Mouse (Mus musculus): ENCODE data around the gene Myo1g. TPM values are rescaled to one million over a fixed set of nuclear protein-coding genes. Genes with fewer than 3 reads are reported as not detected.

Gene Myo1g
- polyA plus RNA-seq, 1 experiment from 2014 or later = 1.2 TPM

DNA sequence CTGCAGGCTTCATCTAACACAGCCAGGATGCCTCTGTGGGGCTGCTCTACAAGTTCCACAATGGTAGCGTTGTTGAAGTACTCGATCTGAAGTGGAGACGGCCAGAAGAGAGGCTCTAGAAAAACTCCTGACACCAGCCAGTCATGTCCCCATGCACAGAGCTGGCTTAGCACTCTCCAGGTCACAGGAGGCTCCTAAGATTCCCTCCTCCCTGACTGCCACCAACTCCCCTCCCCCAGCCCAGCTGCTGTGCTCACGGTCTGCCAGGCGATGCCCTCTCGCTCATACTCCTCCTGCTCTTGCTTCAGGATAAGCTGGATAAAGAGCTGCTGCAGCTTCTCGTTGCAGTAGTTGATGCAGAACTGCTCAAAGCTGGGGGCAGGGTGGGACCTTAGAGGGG lies 5.9 kb downstream of the Myo1g start:
- 28% methylated on average over 7 of the region's 7 CpGs for WGBS
- H3K4me2 ChIP-seq = no peak overlapping the region
- no peaks in the 10 kb centered on the region; the same call in 1 of the 2 replicates for H3K4me1 ChIP-seq (replicated peaks)
- no peaks in the 10 kb centered on the region for H3K27me3 ChIP-seq
- H3K4me3 ChIP-seq = no peak overlapping the region
- no peak for ATAC-seq (replicated peaks; ENCODE audit: insufficient number of reproducible peaks, insufficient read depth, low FRiP score, low read depth)
- no peaks in the 10 kb centered on the region for H3K9me3 ChIP-seq (replicated peaks)
- H3K9ac ChIP-seq = no peak overlapping the region
- H3K36me3 ChIP-seq = no peaks in the 10 kb centered on the region
- no peak overlapping the region for H3K27ac ChIP-seq

DNA sequence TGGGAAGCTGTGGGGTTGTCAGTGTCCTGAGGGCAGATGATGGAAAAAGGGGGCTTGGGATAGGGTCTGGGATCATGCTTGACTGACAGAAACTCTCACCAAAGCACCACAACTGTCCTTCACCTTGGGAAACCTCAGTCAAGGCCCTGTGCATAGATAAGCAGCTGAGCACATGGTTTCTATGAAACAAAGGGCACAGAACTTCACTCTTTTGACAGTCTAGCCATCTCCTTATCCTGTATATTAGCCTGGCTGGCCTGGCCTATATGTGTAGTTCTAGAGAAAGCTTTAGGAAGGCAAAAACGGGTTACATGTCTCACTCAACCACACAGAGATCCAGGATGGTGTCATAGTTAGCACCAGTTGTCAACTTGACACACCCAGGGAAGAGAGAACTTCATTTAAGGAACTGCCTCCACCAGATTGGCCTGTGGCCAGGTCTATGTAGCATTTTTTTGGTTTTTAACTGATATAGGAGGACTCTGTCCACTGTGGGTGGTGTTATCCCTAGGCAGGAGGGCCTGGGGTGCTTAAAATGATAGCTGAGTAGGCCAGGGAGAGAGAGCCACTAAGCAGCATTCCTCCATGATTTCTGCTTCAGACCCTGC lies 12.4 kb downstream of the Myo1g start:
- Histone ChIP-seq H3K4me1 (replicated peaks) (no peaks in the 10 kb centered on the region), H3K4me3 (no peak overlapping the region), H3K9me3 (replicated peaks) (no peaks in the 10 kb centered on the region), H3K9ac (no peak overlapping the region), H3K27ac (no peak overlapping the region), H3K36me3 (no peaks in the 10 kb centered on the region), H3K4me2 (no peak overlapping the region), H3K27me3 (no peaks in the 10 kb centered on the region)
- WGBS = 52% methylated on average over 1 of the region's 1 CpGs
- no peak for ATAC-seq (replicated peaks; ENCODE audit: insufficient number of reproducible peaks, insufficient read depth, low FRiP score, low read depth)

DNA sequence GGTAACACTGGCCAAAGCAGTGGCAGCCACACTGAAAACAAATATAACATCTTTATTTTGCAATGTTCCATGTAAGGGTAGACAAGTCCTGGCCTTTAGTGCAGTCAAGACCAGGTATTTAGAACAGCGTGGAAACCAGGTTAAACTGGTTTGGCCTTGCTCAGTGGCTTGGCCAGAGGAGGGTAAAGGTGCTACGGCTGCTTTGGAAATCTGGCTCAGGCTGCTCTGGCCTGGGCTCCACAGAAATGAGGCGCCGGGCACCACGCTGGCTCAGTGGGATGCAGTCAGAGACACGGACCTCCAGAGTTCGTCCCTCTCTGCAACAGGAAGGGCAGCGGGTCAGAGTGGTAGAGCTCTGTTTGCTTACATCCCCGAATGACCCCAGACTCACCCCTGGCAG lies 14.2 kb downstream of the Myo1g start:
- no peak overlapping the region for H3K27ac ChIP-seq
- WGBS = 73% methylated on average over 9 of the region's 9 CpGs
- H3K4me1 ChIP-seq (replicated peaks) = no peaks in the 10 kb centered on the region
- H3K9ac ChIP-seq = no peak overlapping the region
- no peaks in the 10 kb centered on the region for H3K36me3 ChIP-seq
- no peaks in the 10 kb centered on the region for H3K9me3 ChIP-seq (replicated peaks)
- no peak overlapping the region for H3K4me2 ChIP-seq
- no peak overlapping the region for H3K4me3 ChIP-seq
- ATAC-seq (replicated peaks; ENCODE audit: insufficient number of reproducible peaks, insufficient read depth, low FRiP score, low read depth) = no peak
- no peaks in the 10 kb centered on the region for H3K27me3 ChIP-seq

DNA sequence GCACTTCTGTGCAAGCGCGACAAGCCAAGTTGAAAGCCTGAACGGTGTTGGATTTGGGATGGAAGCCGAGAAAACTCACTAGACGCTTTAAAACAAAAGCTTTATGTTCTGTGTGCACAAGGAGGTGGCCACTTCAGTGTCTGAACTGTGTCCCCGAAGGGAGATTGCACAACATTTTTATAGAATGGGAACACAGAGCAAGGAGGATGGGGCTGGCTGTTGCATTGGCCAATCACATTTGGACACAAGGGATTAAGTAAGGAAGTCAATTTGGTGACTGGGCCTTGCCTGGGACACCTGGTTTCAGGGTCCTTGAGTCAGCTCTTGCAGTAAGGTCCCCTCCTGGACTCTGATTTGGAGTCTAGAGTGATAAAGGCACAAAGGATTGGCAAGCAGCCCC lies 16.1 kb downstream of the Myo1g start:
- no peak overlapping the region for H3K27ac ChIP-seq
- H3K27me3 ChIP-seq = no peaks in the 10 kb centered on the region
- H3K9me3 ChIP-seq (replicated peaks) = no peaks in the 10 kb centered on the region
- no peaks in the 10 kb centered on the region for H3K36me3 ChIP-seq
- H3K9ac ChIP-seq = no peak overlapping the region
- WGBS = 78% methylated on average over 6 of the region's 6 CpGs
- H3K4me2 ChIP-seq = no peak overlapping the region
- H3K4me1 ChIP-seq (replicated peaks) = no peaks in the 10 kb centered on the region
- no peak for ATAC-seq (replicated peaks; ENCODE audit: insufficient number of reproducible peaks, insufficient read depth, low FRiP score, low read depth)
- H3K4me3 ChIP-seq = no peak overlapping the region

DNA sequence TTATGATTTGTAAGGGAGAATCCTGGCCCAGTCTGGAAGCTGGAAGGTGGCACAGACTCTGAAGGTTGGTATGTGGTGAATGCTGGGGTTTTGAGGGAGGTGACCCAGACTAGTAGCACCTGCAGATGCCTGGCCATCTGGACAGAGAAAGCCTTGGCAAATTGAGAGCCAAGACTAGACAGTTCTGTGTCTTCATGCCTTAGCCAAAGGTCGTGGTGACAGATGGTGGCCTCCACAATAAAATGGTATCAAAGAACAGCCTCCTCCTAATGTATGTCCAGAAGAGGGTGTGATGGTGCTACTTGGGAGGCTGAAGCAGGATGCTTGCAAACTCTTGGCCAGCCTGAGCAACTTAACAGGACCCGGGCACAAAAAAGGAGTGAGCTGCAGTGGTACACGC lies 16.5 kb downstream of the Myo1g start:
- H3K27ac ChIP-seq = no peak overlapping the region
- 70% methylated on average over 3 of the region's 3 CpGs for WGBS

DNA sequence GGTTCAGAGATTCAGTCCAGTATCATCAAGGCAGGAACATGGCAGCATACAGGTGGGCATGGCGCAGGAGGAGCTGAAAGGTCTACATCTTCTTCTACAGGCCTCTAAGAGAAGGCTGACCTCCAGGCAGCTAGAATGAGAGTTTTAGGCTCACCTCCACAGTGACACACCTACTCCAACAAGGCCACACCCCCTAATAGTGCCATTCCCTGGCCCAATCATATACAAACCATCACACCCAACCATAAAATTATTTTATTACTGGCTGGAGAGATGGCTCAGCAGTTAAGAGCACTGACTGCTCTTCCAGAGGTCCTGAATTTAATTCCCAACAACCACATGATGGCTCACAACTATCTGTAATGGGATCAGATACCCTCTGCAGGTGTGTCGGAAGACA lies 18.3 kb downstream of the Myo1g start:
- no peak for ATAC-seq (replicated peaks; ENCODE audit: insufficient number of reproducible peaks, insufficient read depth, low FRiP score, low read depth)
- Histone ChIP-seq H3K9me3 (replicated peaks) (no peaks in the 10 kb centered on the region), H3K4me3 (no peak overlapping the region), H3K4me2 (no peak overlapping the region), H3K27ac (no peak overlapping the region), H3K27me3 (no peaks in the 10 kb centered on the region), H3K4me1 (replicated peaks) (no peaks in the 10 kb centered on the region), H3K9ac (no peak overlapping the region), H3K36me3 (no peaks in the 10 kb centered on the region)
- WGBS = 82% methylated on average over 2 of the region's 2 CpGs

More for the DNA sequence above, 16.5 kb downstream of the Myo1g start:
- Histone ChIP-seq H3K27me3 (no peaks in the 10 kb centered on the region), H3K4me1 (replicated peaks) (no peaks in the 10 kb centered on the region), H3K4me2 (no peak overlapping the region), H3K9ac (no peak overlapping the region), H3K36me3 (no peaks in the 10 kb centered on the region), H3K4me3 (no peak overlapping the region), H3K9me3 (replicated peaks) (no peaks in the 10 kb centered on the region)
- ATAC-seq (replicated peaks; ENCODE audit: insufficient number of reproducible peaks, insufficient read depth, low FRiP score, low read depth) = no peak

DNA sequence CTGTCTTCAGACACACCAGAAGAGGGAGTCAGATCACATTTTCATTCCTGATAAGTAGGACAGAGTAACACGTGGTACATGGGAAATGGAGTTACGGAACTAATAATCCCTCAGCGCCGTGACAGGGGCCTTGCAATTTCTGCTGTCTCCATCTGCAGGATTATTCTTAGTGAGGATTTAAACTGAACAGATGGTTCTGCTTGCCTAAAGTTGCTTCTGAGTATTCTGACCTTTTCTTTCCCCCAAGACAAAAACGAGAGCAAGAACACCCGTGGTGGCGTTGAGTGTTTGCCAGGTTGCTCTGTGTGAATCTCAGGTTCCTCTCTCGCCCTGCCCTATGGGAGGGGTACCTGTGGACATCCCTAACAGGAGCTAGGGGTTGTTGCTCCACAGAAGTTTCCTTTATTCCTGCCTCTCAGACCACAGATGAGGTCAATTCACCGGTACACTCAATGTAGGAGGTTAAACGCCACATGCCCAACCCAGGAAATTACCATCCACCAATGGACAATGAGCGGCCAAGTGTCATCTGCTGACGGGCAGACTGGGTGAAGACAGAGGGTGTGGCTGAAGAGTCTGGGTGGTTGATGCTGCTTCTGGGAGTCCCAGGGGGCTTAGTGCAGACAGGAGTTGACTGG lies 23.3 kb downstream of the Myo1g start:
- no peak overlapping the region for H3K9ac ChIP-seq
- ATAC-seq (replicated peaks; ENCODE audit: insufficient number of reproducible peaks, insufficient read depth, low FRiP score, low read depth) = no peak
- H3K9me3 ChIP-seq (replicated peaks) = no peaks in the 10 kb centered on the region
- no peaks in the 10 kb centered on the region for H3K4me1 ChIP-seq (replicated peaks)
- WGBS = 74% methylated on average over 12 of the region's 12 CpGs
- no peak overlapping the region for H3K4me3 ChIP-seq
- no peak overlapping the region for H3K27ac ChIP-seq
- no peaks in the 10 kb centered on the region for H3K36me3 ChIP-seq
- H3K27me3 ChIP-seq = no peaks in the 10 kb centered on the region
- H3K4me2 ChIP-seq = no peak overlapping the region

DNA sequence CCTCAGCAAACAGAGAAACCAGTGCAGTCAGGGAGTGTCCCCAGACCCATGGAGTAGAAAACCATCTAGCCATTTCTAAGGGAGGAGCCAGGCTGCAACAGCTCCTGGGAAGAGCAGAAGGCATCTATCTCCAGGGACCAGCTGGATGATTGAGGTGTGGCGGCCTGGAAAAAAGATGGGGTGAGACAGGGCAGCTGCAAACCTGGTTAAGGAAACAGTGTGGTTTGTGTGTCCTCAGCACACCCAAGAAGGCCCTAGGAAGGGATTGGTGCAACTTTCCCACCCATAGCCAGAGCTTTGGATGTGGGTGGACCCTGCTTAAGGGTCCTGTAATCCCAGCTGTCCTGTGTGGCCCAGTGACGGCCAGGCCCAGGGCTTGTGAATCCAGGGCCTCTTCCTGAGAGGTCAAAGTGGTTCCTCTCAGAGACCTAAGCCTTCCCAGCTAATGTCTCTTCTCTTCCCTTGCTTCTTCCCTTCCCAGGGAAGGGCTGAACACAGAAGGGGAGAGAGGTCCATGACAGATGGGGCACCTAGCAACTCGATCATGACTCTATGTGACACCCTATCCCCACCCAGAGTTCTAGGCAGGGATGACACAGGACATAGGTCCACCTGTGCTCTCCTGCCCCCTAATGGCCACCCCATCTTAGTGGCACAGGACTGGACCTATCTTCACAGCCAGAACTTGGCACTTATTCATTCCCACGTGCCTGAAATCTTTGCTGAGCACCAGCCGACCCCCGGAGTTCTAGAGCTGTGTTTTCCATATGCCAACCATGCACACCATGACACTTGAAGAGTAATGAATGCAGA lies 30.9 kb downstream of the Myo1g start:
- Histone ChIP-seq H3K9ac (no peak overlapping the region), H3K9me3 (replicated peaks) (no peaks in the 10 kb centered on the region), H3K36me3 (no peaks in the 10 kb centered on the region), H3K4me2 (no peak overlapping the region), H3K4me1 (replicated peaks) (0 out of 2 replicates have a peak, but pooled peaks cover 8% of the 10 kb centered on the region), H3K27me3 (no peaks in the 10 kb centered on the region), H3K4me3 (no peak overlapping the region), H3K27ac (no peak overlapping the region)
- no peak for ATAC-seq (replicated peaks; ENCODE audit: insufficient number of reproducible peaks, insufficient read depth, low FRiP score, low read depth)
- WGBS = 43% methylated on average over 6 of the region's 6 CpGs

DNA sequence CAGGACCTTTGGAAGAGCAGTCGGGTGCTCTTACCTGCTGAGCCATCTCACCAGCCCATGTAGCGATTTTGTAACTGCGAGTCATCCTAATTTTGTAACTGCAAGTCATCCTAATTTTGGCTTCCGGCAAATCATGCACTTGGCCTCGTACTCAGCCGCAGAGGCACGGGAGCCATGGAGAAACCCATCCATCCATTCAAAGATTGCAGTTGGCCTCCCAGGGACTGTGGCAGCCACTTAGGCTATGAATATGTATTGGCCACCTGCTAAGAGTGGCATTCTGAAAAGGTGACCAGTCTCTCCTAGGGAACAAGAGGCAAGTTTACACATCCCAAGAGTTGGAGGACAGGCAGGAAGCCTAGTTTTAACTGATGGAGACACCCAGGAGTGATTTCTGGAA lies 31.5 kb downstream of the Myo1g start:
- H3K9ac ChIP-seq = no peak overlapping the region
- no peaks in the 10 kb centered on the region for H3K27me3 ChIP-seq
- no peak for ATAC-seq (replicated peaks; ENCODE audit: insufficient number of reproducible peaks, insufficient read depth, low FRiP score, low read depth)
- WGBS = 86% methylated on average over 7 of the region's 7 CpGs
- H3K4me1 ChIP-seq (replicated peaks) = 0 out of 2 replicates have a peak, but pooled peaks cover 8% of the 10 kb centered on the region
- no peak overlapping the region for H3K27ac ChIP-seq
- H3K4me3 ChIP-seq = no peak overlapping the region
- H3K36me3 ChIP-seq = no peaks in the 10 kb centered on the region
- no peaks in the 10 kb centered on the region for H3K9me3 ChIP-seq (replicated peaks)
- H3K4me2 ChIP-seq = no peak overlapping the region

DNA sequence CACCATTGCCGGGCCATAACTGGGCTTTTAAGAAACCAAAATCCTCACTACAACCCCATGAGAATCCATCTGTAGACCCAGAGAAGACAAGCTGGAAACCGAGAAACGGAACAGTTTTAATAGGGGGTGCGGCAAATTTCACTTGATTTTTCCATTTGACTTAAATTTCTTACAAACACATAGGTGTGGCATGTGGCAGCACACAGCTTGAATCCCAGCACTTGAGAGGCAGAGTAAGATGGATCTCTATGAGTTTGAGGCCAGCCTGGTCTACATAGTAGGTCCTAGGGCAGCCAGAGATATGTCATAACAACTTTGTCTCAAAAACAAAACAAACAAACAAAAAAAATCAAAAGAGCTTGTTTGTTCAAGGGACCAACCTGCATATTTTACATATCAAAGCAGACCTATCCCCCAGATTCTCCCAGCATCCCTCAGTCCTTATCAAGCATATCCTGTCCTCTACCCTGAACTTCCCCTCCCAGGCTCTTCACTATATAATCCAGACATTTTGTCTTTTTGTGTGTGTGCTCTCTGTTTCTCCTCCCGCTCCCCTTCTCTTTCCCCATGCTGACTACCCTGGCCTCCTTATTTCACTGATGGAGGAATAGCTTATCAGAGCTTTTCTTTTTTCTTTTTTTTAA lies 32.6 kb downstream of the Myo1g start:
- H3K9me3 ChIP-seq (replicated peaks) = no peaks in the 10 kb centered on the region
- H3K36me3 ChIP-seq = no peaks in the 10 kb centered on the region
- no peak overlapping the region for H3K9ac ChIP-seq
- WGBS = 94% methylated on average over 5 of the region's 5 CpGs
- H3K27me3 ChIP-seq = no peaks in the 10 kb centered on the region
- H3K4me3 ChIP-seq = no peak overlapping the region
- 0 out of 2 replicates have a peak, but pooled peaks cover 8% of the 10 kb centered on the region for H3K4me1 ChIP-seq (replicated peaks)
- H3K4me2 ChIP-seq = no peak overlapping the region
- H3K27ac ChIP-seq = no peak overlapping the region
- no peak for ATAC-seq (replicated peaks; ENCODE audit: insufficient number of reproducible peaks, insufficient read depth, low FRiP score, low read depth)

DNA sequence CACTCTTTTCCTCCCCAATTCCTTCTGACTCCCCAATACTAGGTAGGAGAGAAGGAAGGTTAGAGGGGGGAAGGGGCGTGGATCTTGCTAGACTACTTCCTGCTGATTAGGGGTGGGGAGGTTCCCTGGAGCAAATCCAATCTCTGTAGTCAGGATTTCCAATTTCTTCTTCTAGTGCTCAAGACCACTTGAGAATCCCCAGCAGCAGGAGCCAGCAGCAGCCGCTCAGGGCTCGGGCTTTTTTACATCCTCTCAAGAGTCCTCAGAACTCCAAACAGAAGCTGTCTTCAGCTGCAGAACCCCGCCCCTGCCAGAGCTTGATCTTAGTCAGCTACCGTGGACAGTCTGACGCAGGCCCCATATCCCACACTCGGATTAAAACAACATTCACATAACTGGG lies 33.3 kb downstream of the Myo1g start:
- Histone ChIP-seq H3K36me3 (no peaks in the 10 kb centered on the region), H3K27me3 (no peaks in the 10 kb centered on the region), H3K27ac (no peak overlapping the region), H3K4me3 (no peak overlapping the region), H3K9ac (no peak overlapping the region), H3K9me3 (replicated peaks) (no peaks in the 10 kb centered on the region), H3K4me2 (no peak overlapping the region), H3K4me1 (replicated peaks) (0 out of 2 replicates have a peak, but pooled peaks cover 8% of the 10 kb centered on the region)
- whole genome bisulfite sequencing = 32% methylated on average over 7 of the region's 7 CpGs
- no peak for ATAC-seq (replicated peaks; ENCODE audit: insufficient number of reproducible peaks, insufficient read depth, low FRiP score, low read depth)

Data from heart, embryonic 15.5 days (tissue).